Mouse (Mus musculus): ENCODE data around the gene Rab3ip. TPM values are rescaled to one million over a fixed set of nuclear protein-coding genes. Genes with fewer than 3 reads are reported as not detected.

Rab3ip gene
- polyA plus RNA-seq, 1 experiment: 138 TPM

DNA sequence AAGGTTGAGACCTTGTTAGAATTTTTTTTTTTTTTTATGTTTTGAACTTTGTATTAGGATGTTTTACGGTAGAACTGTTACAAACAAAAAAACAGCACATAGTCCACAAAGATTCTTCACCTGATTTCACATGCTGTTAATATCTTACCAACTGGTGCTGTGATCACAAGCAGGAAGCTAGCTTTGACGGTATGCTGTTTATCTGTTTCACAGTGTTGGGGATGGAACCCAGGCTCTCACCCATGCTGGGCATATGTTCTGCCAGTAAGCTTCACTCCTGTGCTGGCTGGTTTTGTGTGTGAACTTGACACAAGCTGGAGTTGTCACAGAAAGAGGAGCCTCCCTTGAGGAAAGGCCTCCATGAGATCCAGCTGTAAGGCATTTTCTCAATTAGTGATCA is 27.3 kb upstream of the Rab3ip start:
- DNase-seq: no peak
- no peak for TF ChIP-seq POLR2A (IDR thresholded peaks at IDR 0.05; ENCODE audit: control insufficient read depth, extremely low read depth, insufficient read depth, low read length, poor library complexity)
- no peak for TF ChIP-seq CTCF (IDR thresholded peaks at IDR 0.05; ENCODE audit: borderline replicate concordance, control insufficient read depth, extremely low read depth, insufficient read depth, low read length, poor library complexity)
- Histone ChIP-seq H3K36me3 (ENCODE audit: control insufficient read depth, insufficient read depth, low read length) (no peaks in the 10 kb centered on the region), H3K27ac (ENCODE audit: control insufficient read depth, insufficient read depth, low read length) (no peak overlapping the region), H3K4me1 (replicated peaks; ENCODE audit: control insufficient read depth, insufficient read depth, low read length) (no peaks in the 10 kb centered on the region), H3K27me3 (ENCODE audit: control insufficient read depth, insufficient read depth, low read length) (no peaks in the 10 kb centered on the region), H3K4me3 (ENCODE audit: control insufficient read depth, insufficient read depth, low read length) (no peak overlapping the region)
- 95% methylated on average over 2 of the region's 2 CpGs for WGBS

DNA sequence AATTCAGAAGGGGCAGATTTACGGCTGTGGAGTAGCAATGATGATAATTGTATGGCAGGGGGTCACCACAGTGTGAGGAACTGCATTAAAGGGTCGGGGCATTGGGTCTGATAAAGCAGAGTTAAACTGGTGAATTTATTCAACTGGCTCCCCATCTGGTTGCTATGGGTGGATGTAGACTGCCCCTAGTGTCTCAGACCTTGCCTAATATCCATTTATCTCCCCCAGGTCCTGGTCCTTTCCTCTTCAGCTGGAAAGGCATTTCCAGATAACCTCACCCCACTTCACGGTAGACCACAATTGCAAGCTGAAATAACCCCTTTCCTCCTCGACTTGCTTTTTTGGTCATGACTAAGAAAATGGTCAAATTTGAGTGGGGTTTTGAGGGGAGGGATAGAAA is 26.9 kb upstream of the Rab3ip start:
- no peak overlapping the region for H3K4me3 ChIP-seq (ENCODE audit: control insufficient read depth, insufficient read depth, low read length)
- no peaks in the 10 kb centered on the region for H3K36me3 ChIP-seq (ENCODE audit: control insufficient read depth, insufficient read depth, low read length)
- H3K27ac ChIP-seq (ENCODE audit: control insufficient read depth, insufficient read depth, low read length): no peak overlapping the region
- 70% methylated on average over 4 of the region's 4 CpGs for WGBS
- H3K4me1 ChIP-seq (replicated peaks; ENCODE audit: control insufficient read depth, insufficient read depth, low read length): no peaks in the 10 kb centered on the region
- no peak for DNase-seq
- no peaks in the 10 kb centered on the region for H3K27me3 ChIP-seq (ENCODE audit: control insufficient read depth, insufficient read depth, low read length)
- TF ChIP-seq CTCF (IDR thresholded peaks at IDR 0.05; ENCODE audit: borderline replicate concordance, control insufficient read depth, extremely low read depth, insufficient read depth, low read length, poor library complexity) (no peak), POLR2A (IDR thresholded peaks at IDR 0.05; ENCODE audit: control insufficient read depth, extremely low read depth, insufficient read depth, low read length, poor library complexity) (no peak)

DNA sequence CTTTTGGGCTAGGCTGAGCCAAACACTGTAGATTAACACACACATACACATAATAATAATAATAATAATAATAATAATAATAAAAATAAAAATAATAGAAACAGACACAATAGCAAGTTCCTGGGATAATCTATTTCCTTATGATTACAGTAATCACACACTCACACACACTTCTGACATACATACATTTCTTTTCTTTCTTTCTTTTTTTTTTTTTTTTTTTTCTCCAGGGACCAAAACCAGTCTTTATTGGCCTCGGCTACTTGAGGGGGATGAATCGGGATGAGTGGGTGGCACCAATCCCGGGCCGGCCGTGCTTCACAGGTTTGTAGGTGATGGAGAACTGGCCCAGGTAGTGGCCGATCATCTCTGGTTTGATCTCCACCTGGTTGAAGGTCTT is 21.9 kb upstream of the Rab3ip start, which contains the start of gene Gm10271:
Gm10271 (minus strand) TSS at position 101 of the 400 bp plus-strand sequence.
- TF ChIP-seq CTCF (IDR thresholded peaks at IDR 0.05; ENCODE audit: borderline replicate concordance, control insufficient read depth, extremely low read depth, insufficient read depth, low read length, poor library complexity): no peak
- no peak for TF ChIP-seq POLR2A (IDR thresholded peaks at IDR 0.05; ENCODE audit: control insufficient read depth, extremely low read depth, insufficient read depth, low read length, poor library complexity)
- no peak within 1 kb of the TSS for H3K4me3 ChIP-seq (ENCODE audit: control insufficient read depth, insufficient read depth, low read length)
- WGBS: 95% methylated on average over 6 of the region's 6 CpGs
- DNase-seq: no peak
- H3K36me3 ChIP-seq (ENCODE audit: control insufficient read depth, insufficient read depth, low read length): no peaks in the 10 kb centered on the region
- no peaks in the 10 kb centered on the region for H3K27me3 ChIP-seq (ENCODE audit: control insufficient read depth, insufficient read depth, low read length)
- no peak within 1 kb of the TSS for H3K27ac ChIP-seq (ENCODE audit: control insufficient read depth, insufficient read depth, low read length)
- no peaks in the 10 kb centered on the region for H3K4me1 ChIP-seq (replicated peaks; ENCODE audit: control insufficient read depth, insufficient read depth, low read length)

DNA sequence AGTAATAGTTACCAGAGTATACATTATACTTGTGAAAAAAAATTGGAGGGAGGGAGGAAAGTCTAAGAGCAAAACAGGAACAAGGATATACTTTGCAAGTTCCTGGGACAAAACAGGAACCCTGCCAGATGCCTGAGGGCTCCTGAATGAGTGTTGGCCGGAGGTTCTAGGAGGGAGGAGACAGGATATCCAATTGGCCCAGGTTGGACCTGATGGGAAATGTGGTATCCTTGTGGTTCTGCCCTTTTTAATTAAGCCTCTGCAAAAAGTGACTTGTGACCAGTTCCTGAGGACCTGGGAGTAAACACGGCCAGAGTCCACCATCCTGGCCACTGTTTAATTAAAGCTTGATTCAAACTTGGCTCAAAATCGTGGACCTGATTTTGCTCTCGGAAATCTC is 18.2 kb upstream of the Rab3ip start:
- Histone ChIP-seq H3K27me3 (ENCODE audit: control insufficient read depth, insufficient read depth, low read length) (no peaks in the 10 kb centered on the region), H3K27ac (ENCODE audit: control insufficient read depth, insufficient read depth, low read length) (no peak overlapping the region), H3K36me3 (ENCODE audit: control insufficient read depth, insufficient read depth, low read length) (no peaks in the 10 kb centered on the region), H3K4me1 (replicated peaks; ENCODE audit: control insufficient read depth, insufficient read depth, low read length) (no peaks in the 10 kb centered on the region), H3K4me3 (ENCODE audit: control insufficient read depth, insufficient read depth, low read length) (no peak overlapping the region)
- 93% methylated on average over 4 of the region's 4 CpGs for WGBS
- TF ChIP-seq CTCF (IDR thresholded peaks at IDR 0.05; ENCODE audit: borderline replicate concordance, control insufficient read depth, extremely low read depth, insufficient read depth, low read length, poor library complexity) (no peak), POLR2A (IDR thresholded peaks at IDR 0.05; ENCODE audit: control insufficient read depth, extremely low read depth, insufficient read depth, low read length, poor library complexity) (no peak)
- no peak for DNase-seq

DNA sequence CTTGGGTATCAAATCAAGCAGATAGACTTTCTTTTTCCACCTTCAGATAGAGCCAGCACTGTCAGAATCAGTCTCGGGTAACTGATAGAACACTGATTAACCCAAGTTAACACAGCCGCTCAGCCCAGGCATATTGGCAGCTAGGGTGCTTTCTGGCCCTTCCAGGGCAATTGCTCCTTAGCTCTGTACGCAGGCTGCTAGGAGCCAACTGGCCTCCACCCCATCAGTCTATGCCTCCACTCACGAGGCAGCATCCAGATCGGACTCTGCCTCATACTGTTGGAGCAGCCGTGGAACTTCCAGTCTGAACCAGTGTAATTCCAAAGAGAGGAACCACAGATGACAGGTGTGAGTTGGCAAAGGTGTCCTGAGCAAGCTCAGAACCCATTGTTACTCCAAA is 15.5 kb upstream of the Rab3ip start:
- 94% methylated on average over 6 of the region's 6 CpGs for WGBS
- H3K36me3 ChIP-seq (ENCODE audit: control insufficient read depth, insufficient read depth, low read length): no peaks in the 10 kb centered on the region
- H3K27me3 ChIP-seq (ENCODE audit: control insufficient read depth, insufficient read depth, low read length): no peaks in the 10 kb centered on the region
- no peak overlapping the region for H3K4me3 ChIP-seq (ENCODE audit: control insufficient read depth, insufficient read depth, low read length)
- no peaks in the 10 kb centered on the region for H3K4me1 ChIP-seq (replicated peaks; ENCODE audit: control insufficient read depth, insufficient read depth, low read length)
- no peak overlapping the region for H3K27ac ChIP-seq (ENCODE audit: control insufficient read depth, insufficient read depth, low read length)
- no peak for DNase-seq
- TF ChIP-seq POLR2A (IDR thresholded peaks at IDR 0.05; ENCODE audit: control insufficient read depth, extremely low read depth, insufficient read depth, low read length, poor library complexity) (no peak), CTCF (IDR thresholded peaks at IDR 0.05; ENCODE audit: borderline replicate concordance, control insufficient read depth, extremely low read depth, insufficient read depth, low read length, poor library complexity) (no peak)

DNA sequence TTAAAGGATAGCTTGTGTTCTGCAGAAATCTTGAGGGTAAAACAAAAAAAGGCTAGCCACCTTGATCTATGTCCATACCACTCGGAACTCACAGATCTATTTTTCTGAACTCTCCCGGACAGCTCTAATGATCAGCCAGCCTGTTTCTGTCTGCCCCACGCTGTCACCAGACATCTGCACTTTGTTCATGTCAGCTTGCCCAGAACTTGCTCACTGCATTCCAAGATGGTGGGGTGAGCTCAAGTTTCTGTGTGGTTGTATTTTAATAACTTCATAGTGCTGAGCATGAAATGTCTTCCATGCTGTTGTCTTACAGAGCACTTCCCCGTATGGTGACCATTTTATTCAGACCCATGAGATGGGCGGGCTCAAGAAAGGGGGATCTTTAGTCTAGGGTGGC is 14.7 kb upstream of the Rab3ip start:
- Histone ChIP-seq H3K36me3 (ENCODE audit: control insufficient read depth, insufficient read depth, low read length) (no peaks in the 10 kb centered on the region), H3K27me3 (ENCODE audit: control insufficient read depth, insufficient read depth, low read length) (no peaks in the 10 kb centered on the region), H3K4me3 (ENCODE audit: control insufficient read depth, insufficient read depth, low read length) (no peak overlapping the region), H3K4me1 (replicated peaks; ENCODE audit: control insufficient read depth, insufficient read depth, low read length) (no peaks in the 10 kb centered on the region), H3K27ac (ENCODE audit: control insufficient read depth, insufficient read depth, low read length) (no peak overlapping the region)
- no peak for DNase-seq
- WGBS: 93% methylated on average over 5 of the region's 5 CpGs
- TF ChIP-seq POLR2A (IDR thresholded peaks at IDR 0.05; ENCODE audit: control insufficient read depth, extremely low read depth, insufficient read depth, low read length, poor library complexity): no peak
- TF ChIP-seq CTCF (IDR thresholded peaks at IDR 0.05; ENCODE audit: borderline replicate concordance, control insufficient read depth, extremely low read depth, insufficient read depth, low read length, poor library complexity): no peak

DNA sequence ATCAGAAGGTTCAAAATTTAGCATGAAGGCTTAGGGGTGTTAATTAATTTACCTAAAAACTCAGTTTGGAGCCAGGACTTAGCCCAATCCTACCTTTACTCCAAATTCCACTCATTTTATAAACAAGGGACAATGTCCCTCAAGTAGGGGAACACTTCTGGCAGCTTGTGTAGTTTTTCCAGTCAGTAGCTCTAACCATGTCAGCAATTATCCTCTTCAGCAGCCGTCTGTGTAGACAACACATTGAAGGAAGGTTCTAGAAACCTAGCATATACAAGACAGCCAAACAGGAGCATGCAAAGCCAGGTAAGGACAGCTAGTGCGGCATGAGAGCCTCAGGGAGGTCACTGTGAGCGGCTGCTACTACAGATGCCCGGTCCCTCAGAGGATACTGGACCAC is 14.0 kb upstream of the Rab3ip start:
- no peak for TF ChIP-seq CTCF (IDR thresholded peaks at IDR 0.05; ENCODE audit: borderline replicate concordance, control insufficient read depth, extremely low read depth, insufficient read depth, low read length, poor library complexity)
- TF ChIP-seq POLR2A (IDR thresholded peaks at IDR 0.05; ENCODE audit: control insufficient read depth, extremely low read depth, insufficient read depth, low read length, poor library complexity): no peak
- no peaks in the 10 kb centered on the region for H3K4me1 ChIP-seq (replicated peaks; ENCODE audit: control insufficient read depth, insufficient read depth, low read length)
- no peaks in the 10 kb centered on the region for H3K27me3 ChIP-seq (ENCODE audit: control insufficient read depth, insufficient read depth, low read length)
- WGBS: 91% methylated on average over 4 of the region's 4 CpGs
- no peak overlapping the region for H3K4me3 ChIP-seq (ENCODE audit: control insufficient read depth, insufficient read depth, low read length)
- no peak for DNase-seq
- H3K27ac ChIP-seq (ENCODE audit: control insufficient read depth, insufficient read depth, low read length): no peak overlapping the region
- no peaks in the 10 kb centered on the region for H3K36me3 ChIP-seq (ENCODE audit: control insufficient read depth, insufficient read depth, low read length)
